Mouse (Mus musculus): ENCODE measurements at regions not wholly inside any gene's neighbourhood (a gene's known extent, or its start where the extent isn't known, plus 50 kb on each side); places are given as distances from the start of the nearest gene placed in this dataset.
A peak's percentile ranks its signal among the peaks of the same experiment; 100 is the strongest.

DNA sequence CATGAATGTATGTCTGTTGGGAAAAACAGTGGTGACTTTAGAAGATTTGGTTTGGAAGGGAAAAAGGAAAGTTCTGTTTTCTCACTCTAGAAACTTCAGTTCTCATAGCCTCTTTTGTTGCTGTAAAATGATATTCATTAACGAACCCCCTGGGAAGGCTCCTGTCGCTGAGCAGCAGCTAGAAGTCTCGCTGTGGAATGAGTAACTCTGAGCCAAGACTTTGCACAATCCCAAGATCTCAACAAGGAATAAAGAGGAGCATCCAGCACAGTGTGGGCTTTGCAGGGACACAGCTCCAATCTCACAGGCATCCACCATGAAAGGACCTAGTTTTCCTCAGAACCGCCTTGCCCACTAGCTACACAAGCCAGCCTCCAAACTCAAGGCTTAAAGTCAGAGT is 233.8 kb upstream of the Pabpc6 start:
- DNase-seq, result no peak

DNA sequence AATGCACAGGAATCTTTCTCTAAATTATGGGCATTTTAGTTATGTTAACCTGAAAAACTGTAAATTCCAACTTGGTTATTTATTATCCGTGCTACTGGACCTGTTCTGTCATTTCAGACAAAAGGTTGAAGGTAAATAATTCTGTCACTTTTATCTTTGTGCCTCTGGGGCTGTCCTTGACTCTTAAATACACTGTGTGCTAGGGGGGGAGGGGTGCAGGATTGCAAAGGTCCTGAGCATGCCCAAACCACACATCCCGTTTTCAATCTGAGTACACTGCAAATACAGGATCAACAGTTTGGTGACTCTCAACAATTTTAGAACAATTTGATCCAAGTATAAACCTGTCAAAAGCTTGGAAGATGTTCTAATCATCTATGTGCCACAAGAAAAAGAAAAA is 227.4 kb upstream of the Pabpc6 start:
- no peak for DNase-seq

GRCm38 (mm10) chr17:9895686-9896082 is 226.2 kb upstream of the Pabpc6 start:
- DNase-seq, result no peak

- peak; percentile 63 for DNase-seq
Measured at GRCm38 (mm10) chr17:9894828-9895685, 225.5 kb upstream of the Pabpc6 start.

DNA sequence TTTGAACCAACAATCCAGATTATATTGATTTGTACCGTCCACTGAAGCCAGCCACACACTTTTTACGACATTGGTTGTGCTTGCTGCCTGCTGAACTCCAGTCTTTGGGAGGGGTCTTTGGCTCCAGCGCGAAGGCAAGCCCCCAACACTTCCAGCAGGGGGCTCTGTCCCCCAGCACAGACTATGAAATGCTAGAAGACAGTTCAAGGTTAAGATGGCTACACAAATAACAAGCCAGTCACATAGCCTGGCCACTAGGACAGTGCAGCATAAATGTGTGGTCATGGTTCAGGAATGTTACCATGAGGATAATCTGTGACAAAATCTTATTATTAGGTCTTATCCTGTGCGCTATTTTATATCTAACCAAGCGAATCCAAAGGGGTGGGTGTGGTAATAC is 224.4 kb upstream of the Pabpc6 start:
- DNase-seq, result peak; percentile 45

DNA sequence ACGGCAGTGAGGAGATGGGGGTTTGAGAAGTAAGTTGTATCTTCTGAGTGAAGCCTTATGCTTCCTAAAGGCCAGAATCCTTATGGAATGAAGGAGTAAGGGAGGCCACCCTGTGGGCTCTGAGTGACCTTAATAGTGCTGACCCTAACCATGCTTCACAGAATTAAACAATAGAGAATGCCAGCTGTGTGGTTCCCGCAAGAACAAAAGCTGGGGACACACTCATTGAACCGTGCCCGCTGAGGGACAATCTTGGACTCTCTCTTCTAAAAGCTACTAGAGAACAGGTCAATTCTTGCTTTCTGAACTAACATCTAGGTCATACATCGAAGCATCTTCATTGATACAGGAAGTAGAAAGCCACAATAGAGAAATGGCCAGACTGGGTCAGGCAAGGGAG is 223.3 kb upstream of the Pabpc6 start:
- no peak for DNase-seq

- no peak for DNase-seq
Measured at GRCm38 (mm10) chr17:9892141-9892540, 222.6 kb upstream of the Pabpc6 start.

- no peak for DNase-seq
Measured at GRCm38 (mm10) chr17:9888494-9888893, 219.0 kb upstream of the Pabpc6 start.

GRCm38 (mm10) chr17:9885110-9885509 is 215.6 kb upstream of the Pabpc6 start:
- no peak for DNase-seq

DNA sequence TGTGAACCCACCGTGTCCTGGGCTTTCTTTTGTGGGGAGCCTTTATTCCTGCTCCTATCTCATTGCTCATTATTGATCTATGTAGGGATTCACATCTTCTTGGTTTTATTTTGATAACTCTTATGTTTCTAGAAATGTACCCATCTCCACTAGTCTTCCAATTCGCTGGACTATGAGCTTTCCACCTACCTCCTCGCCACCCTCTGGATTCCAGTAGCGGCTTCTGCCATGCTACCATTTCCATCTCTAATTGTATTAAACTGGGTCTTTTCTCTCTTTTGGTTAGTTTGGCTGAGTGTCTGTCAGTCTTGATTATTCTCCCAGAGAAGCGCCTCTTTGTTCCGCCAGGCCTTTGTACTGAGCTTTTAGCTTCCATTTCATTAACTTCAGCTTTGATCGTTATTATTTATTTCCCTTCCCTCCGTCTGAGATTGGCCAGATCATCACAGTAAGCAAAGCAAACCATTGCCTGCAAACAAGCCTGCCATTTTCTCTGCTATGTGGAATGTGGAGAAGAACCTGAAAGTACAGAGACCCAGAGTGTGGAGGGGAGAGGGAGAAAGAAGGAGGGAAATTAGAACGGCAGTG is 213.2 kb upstream of the Pabpc6 start:
- no peak for DNase-seq

GRCm38 (mm10) chr17:9879556-9880206 is 210.2 kb upstream of the Pabpc6 start:
- no peak for DNase-seq

- no peak for DNase-seq
Measured at GRCm38 (mm10) chr17:9873695-9874094, 204.2 kb upstream of the Pabpc6 start.

- DNase-seq, result peak; percentile 23
Measured at GRCm38 (mm10) chr17:9870237-9870636, 200.7 kb upstream of the Pabpc6 start.

DNA sequence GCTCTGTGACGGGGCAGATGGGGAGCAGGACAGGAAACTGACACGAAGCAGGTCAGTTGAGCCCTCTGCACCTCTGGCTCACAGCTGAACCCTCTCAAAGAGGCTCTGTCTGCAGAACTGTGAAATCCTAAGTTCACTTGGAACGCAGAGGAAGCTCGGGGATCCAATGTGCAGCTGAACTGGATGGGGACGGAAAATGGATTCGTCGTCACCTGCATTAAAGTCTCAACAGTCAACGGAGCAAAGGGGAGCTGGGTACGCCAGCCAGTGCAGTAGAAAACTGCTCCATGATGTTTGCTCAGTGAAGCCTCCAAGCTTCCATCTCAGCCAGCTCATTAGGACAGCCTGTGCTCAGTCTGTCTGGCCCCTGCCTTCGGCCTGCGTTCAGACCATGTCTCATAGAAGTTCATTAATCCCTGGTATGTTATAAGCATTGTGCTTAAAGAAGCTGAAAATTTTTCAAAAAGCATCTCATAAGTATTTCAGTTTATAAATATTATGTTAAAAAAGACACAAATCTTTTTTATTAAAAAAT is 199.3 kb upstream of the Pabpc6 start:
- DNase-seq, result no peak

DNA sequence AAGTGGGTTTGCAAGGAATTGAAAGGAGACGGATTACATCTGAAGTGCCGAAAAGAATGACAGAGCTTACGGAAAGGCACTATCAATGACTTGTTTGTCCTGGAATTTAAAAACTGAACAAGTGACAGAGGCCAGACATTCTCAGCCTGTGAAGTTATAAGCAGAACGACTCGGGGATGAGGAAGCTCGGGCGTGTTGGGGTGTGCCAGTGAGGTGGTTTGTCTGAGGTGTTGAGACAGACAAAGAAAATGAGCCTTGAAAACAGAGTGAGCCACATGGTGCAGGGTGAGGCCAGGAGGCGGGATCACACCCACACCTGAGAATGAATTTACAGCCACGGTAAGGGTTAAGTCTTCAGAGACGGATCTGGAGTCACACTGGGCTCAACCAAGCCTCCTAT is 194.7 kb upstream of the Pabpc6 start:
- DNase-seq, result no peak

GRCm38 (mm10) chr17:9861923-9862854 is 192.7 kb upstream of the Pabpc6 start:
- DNase-seq, result no peak

DNA sequence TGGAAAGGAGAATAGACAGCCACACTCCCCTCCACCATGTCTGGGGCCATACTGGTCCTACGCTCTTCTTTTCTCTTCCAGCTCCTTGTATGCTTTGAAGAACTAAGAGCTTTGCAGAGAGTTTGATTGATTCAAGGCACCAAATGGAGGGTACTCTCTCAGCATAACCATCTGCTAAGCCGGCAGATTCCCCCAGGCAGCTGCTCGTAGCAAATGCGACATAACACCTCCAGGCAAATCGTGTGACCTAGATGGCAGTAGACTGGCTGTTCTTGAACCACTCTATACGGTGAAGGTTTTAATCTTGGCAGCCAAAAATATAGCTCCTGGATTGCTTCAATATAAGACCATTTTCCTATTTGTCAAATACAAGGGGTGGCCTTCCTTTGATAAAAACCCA is 191.8 kb upstream of the Pabpc6 start:
- no peak for DNase-seq

- DNase-seq, result peak; percentile 19
Measured at GRCm38 (mm10) chr17:9848559-9849357, 179.2 kb upstream of the Pabpc6 start.

DNA sequence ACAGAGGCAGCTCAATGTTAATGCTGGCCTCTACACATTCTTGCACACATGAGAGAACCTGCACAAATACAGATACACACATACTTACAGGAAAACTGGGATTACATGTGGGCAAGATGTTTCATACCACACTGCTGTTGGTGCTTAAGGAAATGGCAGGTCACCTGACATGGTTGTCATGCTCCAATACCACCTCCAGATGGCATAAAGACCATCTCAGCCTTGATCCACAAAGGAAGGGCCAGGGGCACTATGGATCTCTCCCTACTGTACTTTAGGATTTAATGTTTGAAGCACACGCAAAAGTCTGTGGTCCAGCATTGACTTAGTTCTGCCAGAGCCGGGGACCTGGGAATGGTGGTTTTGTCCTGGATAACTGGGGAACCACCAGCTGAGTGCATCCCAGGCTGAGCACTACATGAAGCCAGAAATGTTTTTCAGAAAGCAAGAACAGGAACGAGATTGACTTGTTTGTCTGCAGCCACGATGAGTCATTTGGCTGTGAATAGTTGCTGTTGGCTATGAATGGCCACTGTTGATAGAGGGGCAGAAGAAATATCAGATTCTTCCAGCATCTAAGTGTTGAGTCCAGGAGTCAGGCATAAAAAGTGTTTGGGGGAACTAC is 176.0 kb upstream of the Pabpc6 start:
- DNase-seq, result no peak

DNA sequence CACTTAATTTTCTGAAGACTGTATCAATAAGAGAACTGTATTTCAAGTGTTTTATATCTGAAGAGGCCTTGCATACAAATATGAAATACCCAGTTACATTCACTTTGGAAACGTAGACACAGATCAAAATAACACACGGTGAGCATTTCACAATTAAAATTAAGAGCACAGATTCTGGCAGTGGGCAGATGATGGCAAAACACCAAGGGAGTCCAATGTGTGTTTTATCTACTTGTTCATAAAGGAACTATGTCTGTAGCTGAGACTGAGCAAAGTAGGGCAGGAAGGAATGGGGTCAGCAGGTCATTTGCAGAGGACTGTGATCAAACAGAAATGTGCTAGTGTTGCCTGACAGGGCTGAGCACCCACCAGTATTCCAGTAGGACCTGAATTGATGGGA is 171.6 kb upstream of the Pabpc6 start:
- peak; percentile 15 for DNase-seq

DNA sequence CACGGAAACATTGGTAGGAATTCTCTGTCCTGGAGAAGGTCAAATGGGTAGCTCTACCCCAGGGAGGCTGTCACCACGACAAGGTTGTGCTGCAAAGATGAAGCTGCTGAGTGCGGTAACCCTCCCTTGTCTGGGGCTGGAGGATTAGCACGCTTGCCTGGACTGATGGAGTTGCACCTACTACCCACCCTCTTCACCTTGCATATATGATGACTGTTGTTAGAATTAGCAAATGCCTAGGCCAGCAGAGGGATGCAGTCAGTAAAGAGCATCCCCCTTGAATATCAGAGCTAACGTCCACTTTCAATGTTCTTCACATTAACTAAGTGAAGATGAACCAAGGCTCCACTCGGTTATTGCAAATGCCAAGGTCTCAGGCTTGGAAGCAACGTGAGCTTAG is 169.7 kb upstream of the Pabpc6 start:
- no peak for DNase-seq

Data from kidney, postnatal 10 days (tissue).